14 mouse cellular contexts compared by ENCODE assay signal in the genomic region with DNA sequence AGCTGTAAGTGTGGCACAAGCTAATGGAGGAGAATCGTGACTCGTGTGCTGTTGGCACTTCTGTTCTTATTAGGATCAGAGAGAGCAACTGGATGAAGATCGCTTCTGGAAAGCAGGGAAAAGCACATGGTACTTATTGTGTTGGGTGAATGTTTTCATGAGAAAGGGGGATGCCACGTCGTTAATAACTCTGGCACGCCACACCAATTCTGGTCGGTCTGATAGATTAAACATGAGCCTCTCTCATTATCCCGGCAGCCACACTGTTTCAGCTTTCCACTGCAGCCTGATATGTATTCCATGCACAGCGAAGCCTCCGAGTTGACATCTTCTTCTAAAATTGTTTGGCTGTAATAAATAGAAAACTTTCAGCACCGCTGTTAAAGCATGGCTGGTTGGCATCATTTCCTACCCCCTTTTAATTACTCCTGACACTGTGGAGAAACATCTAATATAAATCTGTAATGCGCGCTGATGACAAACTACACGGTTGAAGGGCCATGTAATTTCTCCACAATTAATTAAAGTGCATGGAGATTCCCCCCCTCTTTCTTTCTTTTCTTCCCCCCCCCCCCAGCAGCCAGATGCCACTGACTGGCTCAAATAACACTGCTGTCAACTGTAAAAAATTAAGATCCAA.
DNase-seq lines count a peak whose midpoint lies in the region; ATAC-seq and TF ChIP-seq lines count a peak whose summit lies in the region.
"Had no signal": no experiment of that assay in that cellular context is flagged by ENCODE, and none has a peak within 500 bp of the region (broad histone marks: within the 10 kb centered on the region; RNA-seq: fewer than 3 reads in every experiment).

No protein-coding gene starts in this region.

- intact Hi-C loops in heart, postnatal 25 days (cut with DNase I): no loop called here

- no peak overlapping the region for H3K4me3 ChIP-seq in neural tube, embryonic 11.5 days (ENCODE audit: low read depth, low read length)
- no peak overlapping the region for H3K4me3 ChIP-seq in neural tube, embryonic 15.5 days (replicated peaks)
- H3K4me3 ChIP-seq in forebrain, postnatal 0 days (ENCODE audit: low read depth, low read length): no peak overlapping the region
- H3K4me3 ChIP-seq in limb, embryonic 10.5 days: no peak overlapping the region
- H3K4me3 ChIP-seq: kidney, embryonic 15.5 days; layer of hippocampus, adult 2 months had no signal

- DNase-seq in neural tube, embryonic 11.5 days (ENCODE audit: low spot score): no peak
- DNase-seq in forebrain, postnatal 0 days: peak; percentile 31
- DNase-seq in limb, embryonic 10.5 days (ENCODE audit: low spot score): peak; percentile 41
- DNase-seq in retina, postnatal 1 day: peak; percentile 86
- no peak for DNase-seq in urinary bladder, postnatal 36 days (ENCODE audit: low spot score in 2 of 2)
- no peak for DNase-seq in layer of hippocampus, adult 8-10 months (ENCODE audit: low spot score in 2 of 2)
- DNase-seq in heart, postnatal 25 days (ENCODE audit: low spot score): no peak
- DNase-seq: cerebellum, adult 11 months; lung, embryonic 14.5 days had no signal

- no peak overlapping the region for H3K4me2 ChIP-seq in neural tube, embryonic 11.5 days (ENCODE audit: low read depth)
- no peak overlapping the region for H3K4me2 ChIP-seq in neural tube, embryonic 15.5 days
- no peak overlapping the region for H3K4me2 ChIP-seq in forebrain, postnatal 0 days (ENCODE audit: low read depth)
- H3K4me2 ChIP-seq: liver, embryonic 11.5 days; lung, embryonic 14.5 days had no signal

- H3K4me1 ChIP-seq in neural tube, embryonic 11.5 days (ENCODE audit: control insufficient read depth, insufficient read depth, low read length): peaks cover 37% of the 10 kb centered on the region
- peaks cover 24% of the 10 kb centered on the region for H3K4me1 ChIP-seq in neural tube, embryonic 15.5 days
- no peaks in the 10 kb centered on the region for H3K4me1 ChIP-seq in forebrain, postnatal 0 days (ENCODE audit: insufficient read depth)
- H3K4me1 ChIP-seq in limb, embryonic 10.5 days: peaks cover 66% of the 10 kb centered on the region

- no peaks in the 10 kb centered on the region for H3K9me3 ChIP-seq in neural tube, embryonic 11.5 days (ENCODE audit: control insufficient read depth, low read length)
- H3K9me3 ChIP-seq in neural tube, embryonic 15.5 days (replicated peaks): no peaks in the 10 kb centered on the region
- no peaks in the 10 kb centered on the region for H3K9me3 ChIP-seq in forebrain, postnatal 0 days (ENCODE audit: low read length)
- no peaks in the 10 kb centered on the region for H3K9me3 ChIP-seq in limb, embryonic 10.5 days (replicated peaks)
- H3K9me3 ChIP-seq: kidney, embryonic 15.5 days had no signal

- peak; percentile 53; the same call in 1 of the 2 replicates for ATAC-seq in neural tube, embryonic 11.5 days (ENCODE audit: insufficient read depth, low FRiP score, low TSS enrichment)
- no peak for ATAC-seq in neural tube, embryonic 15.5 days (ENCODE audit: low FRiP score)
- peak; percentile 45; the same call in 1 of the 2 replicates for ATAC-seq in forebrain, postnatal 0 days
- ATAC-seq: inflammation-experienced regulatory T-cells, adult 6 months had no signal

- 0 out of 2 replicates have a peak, but pooled peaks cover 2% of the 10 kb centered on the region for H3K27me3 ChIP-seq in neural tube, embryonic 11.5 days (ENCODE audit: control insufficient read depth, insufficient read depth, low read length)
- H3K27me3 ChIP-seq in neural tube, embryonic 15.5 days (replicated peaks): peaks cover 52% of the 10 kb centered on the region
- H3K27me3 ChIP-seq in forebrain, postnatal 0 days (ENCODE audit: insufficient read depth, low read length): no peaks in the 10 kb centered on the region
- peaks cover 87% of the 10 kb centered on the region for H3K27me3 ChIP-seq in limb, embryonic 10.5 days (ENCODE audit: low read depth, poor library complexity, severe bottlenecking)

- TF ChIP-seq CTCF in forebrain, postnatal 0 days (IDR thresholded peaks at IDR 0.05; ENCODE audit: low read depth): no peak

- H3K36me3 ChIP-seq in neural tube, embryonic 11.5 days (ENCODE audit: control insufficient read depth, insufficient read depth, low read length): no peaks in the 10 kb centered on the region
- no peaks in the 10 kb centered on the region for H3K36me3 ChIP-seq in neural tube, embryonic 15.5 days
- H3K36me3 ChIP-seq in forebrain, postnatal 0 days (ENCODE audit: insufficient read depth): no peaks in the 10 kb centered on the region
- no peaks in the 10 kb centered on the region for H3K36me3 ChIP-seq in limb, embryonic 10.5 days
- H3K36me3 ChIP-seq: kidney, embryonic 15.5 days had no signal

- H3K27ac ChIP-seq in neural tube, embryonic 11.5 days (ENCODE audit: low read depth, low read length): 0 out of 2 replicates have a peak overlapping the region, but pooled peaks have one; percentile 1
- H3K27ac ChIP-seq in neural tube, embryonic 15.5 days (replicated peaks): no peak overlapping the region
- H3K27ac ChIP-seq in forebrain, postnatal 0 days (ENCODE audit: low read depth, low read length): no peak overlapping the region
- no peak overlapping the region for H3K27ac ChIP-seq in limb, embryonic 10.5 days
- H3K27ac ChIP-seq: layer of hippocampus, adult 2 months had no signal

- 46% methylated on average over 14 of the region's 14 CpGs for WGBS in neural tube, embryonic 11.5 days
- WGBS in neural tube, embryonic 15.5 days: 21% methylated on average over 14 of the region's 14 CpGs
- WGBS in forebrain, postnatal 0 days: 16% methylated on average over 14 of the region's 14 CpGs
- WGBS in limb, embryonic 10.5 days: 46% methylated on average over 14 of the region's 14 CpGs

- no peak overlapping the region for H3K9ac ChIP-seq in neural tube, embryonic 11.5 days (ENCODE audit: low read length)
- no peak overlapping the region for H3K9ac ChIP-seq in neural tube, embryonic 15.5 days (replicated peaks)
- H3K9ac ChIP-seq in forebrain, postnatal 0 days: no peak overlapping the region
- H3K9ac ChIP-seq: kidney, embryonic 15.5 days; lung, embryonic 14.5 days had no signal

Comparison
In these comparisons a context has a peak if more than half of its experiments do, and no peak if none do; other contexts are left out.
1. DNase-seq: peak in forebrain, postnatal 0 days (single experiment), limb, embryonic 10.5 days (single experiment) and retina, postnatal 1 day (single experiment); none in neural tube, embryonic 11.5 days (single experiment), urinary bladder, postnatal 36 days (0 of 2), layer of hippocampus, adult 8-10 months (0 of 2) and heart, postnatal 25 days (single experiment).